Mouse (Mus musculus): ENCODE data around the gene Farp1.
"Not testable (repeated sequence)": the region's sequence is repeated elsewhere in the genome, so short reads cannot be mapped to it uniquely, and the experiment has no call there.

Gene Farp1

GRCm38 (mm10) chr14:121034973-121035662 lies at the start of gene Farp1:
Gene Farp1, plus strand, starts transcription at chr14:121035200.
- DNase-seq, result peak; percentile 93

- no peak for DNase-seq
These were observed 45.9 kb upstream of the Farp1 start for GRCm38 (mm10) chr14:120989126-120989525.

GRCm38 (mm10) chr14:120997686-120998085 lies 37.3 kb upstream of the Farp1 start:
- no peak for DNase-seq

GRCm38 (mm10) chr14:121000561-121001340 lies 34.2 kb upstream of the Farp1 start:
- peak; percentile 11 for DNase-seq

GRCm38 (mm10) chr14:121005621-121006020 lies 29.4 kb upstream of the Farp1 start:
- no peak for DNase-seq

GRCm38 (mm10) chr14:121006021-121006420 lies 29.0 kb upstream of the Farp1 start:
- DNase-seq, result no peak

- DNase-seq, result no peak
These were observed 19.8 kb upstream of the Farp1 start for GRCm38 (mm10) chr14:121015114-121015690.

GRCm38 (mm10) chr14:121022403-121022802 lies 12.6 kb upstream of the Farp1 start:
- DNase-seq, result no peak

- no peak for DNase-seq
These were observed 9.6 kb upstream of the Farp1 start for GRCm38 (mm10) chr14:121025381-121025780.

GRCm38 (mm10) chr14:121031396-121031795 lies 3.6 kb upstream of the Farp1 start:
- DNase-seq, result no peak

GRCm38 (mm10) chr14:121034525-121034924 lies 475 bp upstream of the Farp1 start:
- peak; percentile 54 for DNase-seq

GRCm38 (mm10) chr14:121035663-121036473 lies 868 bp downstream of the Farp1 start:
- peak; percentile 90 for DNase-seq

- DNase-seq, result peak; percentile 56
These were observed 1.7 kb downstream of the Farp1 start for GRCm38 (mm10) chr14:121036612-121037221.

GRCm38 (mm10) chr14:121037276-121037675 lies 2.3 kb downstream of the Farp1 start:
- DNase-seq, result no peak

GRCm38 (mm10) chr14:121038676-121039075 lies 3.7 kb downstream of the Farp1 start:
- no peak for DNase-seq

GRCm38 (mm10) chr14:121044145-121044544 lies 9.1 kb downstream of the Farp1 start:
- DNase-seq, result no peak

- no peak for DNase-seq
These were observed 11.4 kb downstream of the Farp1 start for GRCm38 (mm10) chr14:121046313-121046961.

GRCm38 (mm10) chr14:121047780-121048179 lies 12.8 kb downstream of the Farp1 start:
- DNase-seq, result no peak

- not testable (repeated sequence) for DNase-seq
These were observed 16.0 kb downstream of the Farp1 start for GRCm38 (mm10) chr14:121051002-121051401.

GRCm38 (mm10) chr14:121053020-121053518 lies 18.1 kb downstream of the Farp1 start:
- DNase-seq, result peak; percentile 77

GRCm38 (mm10) chr14:121054062-121054461 lies 19.1 kb downstream of the Farp1 start:
- DNase-seq, result no peak

- no peak for DNase-seq
These were observed 22.8 kb downstream of the Farp1 start for GRCm38 (mm10) chr14:121057750-121058149.

Measured in kidney, postnatal 10 days (tissue).